Mouse (Mus musculus) heart, embryonic 12.5 days (tissue): ENCODE data around the gene Qrsl1. TPM values are rescaled to one million over a fixed set of nuclear protein-coding genes. Genes with fewer than 3 reads are reported as not detected.

Source experiments
- ATAC-seq: fragments of 200-750 bp; cut with Nextera tagmentation; 2 replicates; pipeline ENCODE4 v1.8.0; 2017; ENCODE audit warnings: moderate TSS enrichment, moderate library complexity; ENCODE audit not compliant: insufficient number of reproducible peaks, low FRiP score
- H3K27ac ChIP-seq: fragments of 300-500 bp; sonication (generic); 2 replicates; pipeline ENCODE4 v1.5.1; 2016; ENCODE audit warnings: mild to moderate bottlenecking, moderate library complexity; ENCODE audit not compliant: poor library complexity, severe bottlenecking
- H3K27me3 ChIP-seq: fragments of 300-500 bp; sonication (generic); replicated peaks from 2 replicates; pipeline ENCODE4 v1.6.1; 2016; ENCODE audit warnings: mild to moderate bottlenecking, moderate library complexity
- H3K36me3 ChIP-seq: fragments of 300-500 bp; sonication (generic); 2 replicates; pipeline ENCODE4 v1.6.1; 2016; ENCODE audit warnings: mild to moderate bottlenecking, moderate library complexity
- H3K4me1 ChIP-seq: fragments of 300-500 bp; sonication (generic); replicated peaks from 2 replicates; pipeline ENCODE4 v1.6.1; 2016; ENCODE audit warnings: mild to moderate bottlenecking
- H3K4me2 ChIP-seq: fragments of 300-500 bp; sonication (generic); 2 replicates; pipeline ENCODE4 v1.6.1; 2016; ENCODE audit warnings: mild to moderate bottlenecking, moderate library complexity
- H3K4me3 ChIP-seq: fragments of 300-500 bp; sonication (generic); 2 replicates; pipeline ENCODE4 v1.5.1; 2016; ENCODE audit warnings: mild to moderate bottlenecking
- H3K9ac ChIP-seq: fragments of 300-500 bp; sonication (generic); 2 replicates; pipeline ENCODE4 v1.6.1; 2016; ENCODE audit warnings: mild to moderate bottlenecking, moderate library complexity
- H3K9me3 ChIP-seq: fragments of 300-500 bp; sonication (generic); replicated peaks from 2 replicates; pipeline ENCODE4 v1.6.1; 2016; ENCODE audit warnings: mild to moderate bottlenecking, moderate library complexity
- WGBS: fragments of 180-500 bp; shearing (Covaris S2); methylation state at CpG from one replicate; pipeline ENCODE4 v1.1.7; 2016; 5-methylcytosine and 5-hydroxymethylcytosine counted together
- polyA plus RNA-seq: library from polyadenylated mRNA; unstranded; fragments of >200 nt; fragmentation: Nextera tagmentation; extraction: Ambion mirVana; gene quantifications from 2 replicates; pipeline ENCODE4 v1.2.1, GENCODE M21; 2016

Gene Qrsl1
- polyA plus RNA-seq, 1 experiment from 2014 or later, result 26.1 TPM

DNA sequence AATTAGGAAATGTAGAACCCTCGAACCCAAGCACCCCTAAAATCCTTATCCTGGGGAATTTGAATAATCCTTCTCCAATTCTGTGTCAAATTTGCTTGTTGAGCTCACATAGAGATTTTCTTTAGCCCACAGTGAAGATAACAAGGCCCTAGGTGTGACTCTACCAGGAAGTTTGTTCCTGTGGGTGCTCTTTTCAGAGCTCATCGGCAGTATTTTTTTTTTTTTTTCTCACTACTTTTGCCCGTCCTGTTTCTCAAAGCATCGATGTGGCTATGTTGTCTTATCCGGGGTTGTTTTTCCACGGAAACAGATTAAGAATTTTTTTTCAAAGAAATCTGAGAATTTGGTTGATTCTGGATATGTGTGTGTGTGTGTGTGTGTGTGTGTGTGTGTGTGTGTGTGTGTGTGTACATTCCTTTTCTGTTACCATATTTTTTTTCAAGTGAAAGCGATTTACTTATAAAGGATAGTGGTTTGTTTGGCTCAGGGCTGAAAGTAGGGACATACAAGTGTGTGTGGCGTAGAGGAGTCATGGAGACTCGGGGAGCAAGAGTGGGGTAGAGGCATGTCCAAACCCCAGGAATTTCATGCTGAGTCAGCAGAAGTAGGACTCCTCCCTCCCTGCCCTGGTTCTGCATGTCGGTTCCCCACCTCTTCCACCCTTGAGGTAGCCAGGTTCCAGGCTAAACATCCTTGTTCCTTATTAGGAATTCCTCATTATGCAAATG lies 73.4 kb downstream of the Qrsl1 start:
- ATAC-seq, result no peak
- Histone ChIP-seq H3K27ac (no peak overlapping the region), H3K4me2 (no peak overlapping the region), H3K36me3 (no peaks in the 10 kb centered on the region), H3K9ac (no peak overlapping the region), H3K4me3 (no peak overlapping the region), H3K9me3 (peaks cover 9% of the 10 kb centered on the region; the same call in 1 of the 2 replicates), H3K27me3 (no peaks in the 10 kb centered on the region), H3K4me1 (peaks cover 19% of the 10 kb centered on the region)
- 91% methylated on average over 10 of the region's 10 CpGs for WGBS

DNA sequence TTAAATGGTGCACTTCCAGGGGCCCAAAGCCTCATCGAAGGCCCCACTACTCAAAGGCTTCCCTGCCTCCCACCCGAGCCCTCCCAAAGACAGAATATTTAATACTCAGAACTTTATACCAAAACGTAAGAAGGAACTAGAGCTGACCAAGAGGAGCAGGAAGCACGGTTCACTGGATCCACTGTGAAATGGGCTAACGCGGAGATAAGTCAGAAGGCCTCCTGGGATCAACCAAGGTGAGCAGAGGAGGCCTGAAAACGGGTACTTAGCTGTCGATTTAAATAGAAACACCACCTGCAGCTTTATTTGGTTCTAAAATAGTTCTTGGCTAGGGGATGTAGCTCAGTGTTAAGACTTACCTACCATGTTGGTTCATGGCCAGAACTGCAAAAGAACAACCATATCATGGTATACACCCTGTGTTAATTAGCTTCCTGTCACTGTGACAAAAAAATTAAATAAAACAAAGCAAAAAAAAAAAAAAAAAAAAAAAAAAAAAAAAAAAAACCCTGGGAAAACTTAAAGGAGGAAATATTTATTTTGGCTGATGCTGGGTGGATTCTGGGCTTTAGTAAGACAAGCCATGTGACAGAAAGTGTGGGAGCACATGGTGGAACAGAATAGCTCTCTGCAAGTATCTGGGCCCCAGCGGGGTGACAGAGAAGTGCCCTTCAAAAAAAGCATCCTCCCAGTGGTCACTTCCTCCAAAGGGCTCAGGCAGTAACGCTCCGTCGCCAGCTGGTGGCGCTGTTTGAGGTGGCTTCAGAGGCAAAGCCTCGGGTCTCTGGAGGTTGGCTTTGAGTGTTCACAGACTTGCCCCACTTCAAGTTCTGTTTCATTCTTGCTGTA lies 74.5 kb downstream of the Qrsl1 start:
- Histone ChIP-seq H3K27ac (no peak overlapping the region), H3K27me3 (no peaks in the 10 kb centered on the region), H3K4me3 (no peak overlapping the region), H3K36me3 (no peaks in the 10 kb centered on the region), H3K4me1 (peaks cover 19% of the 10 kb centered on the region), H3K9ac (no peak overlapping the region), H3K9me3 (peaks cover 9% of the 10 kb centered on the region; the same call in 1 of the 2 replicates), H3K4me2 (no peak overlapping the region)
- no peak for ATAC-seq
- WGBS, result 75% methylated on average over 14 of the region's 14 CpGs

DNA sequence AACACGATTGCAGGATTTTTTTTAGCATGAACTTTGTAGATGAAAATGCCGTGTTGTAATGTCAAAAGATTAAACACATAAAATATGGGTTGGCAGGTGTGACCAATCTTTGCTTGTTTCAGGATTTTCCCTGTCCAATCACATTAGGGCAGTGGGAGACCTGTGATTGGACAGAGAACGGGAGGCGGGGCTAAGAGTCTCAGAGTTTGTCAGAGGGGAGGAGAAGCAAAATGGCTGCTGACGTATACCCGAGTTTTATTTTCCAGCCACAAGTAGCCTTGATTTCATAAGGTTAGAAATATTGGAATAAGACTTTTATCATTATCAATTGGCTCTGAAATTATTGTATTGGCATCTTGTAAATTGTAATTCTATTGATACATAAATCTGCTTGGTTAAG lies 75.8 kb downstream of the Qrsl1 start:
- WGBS, result 86% methylated on average over 6 of the region's 6 CpGs
- no peak overlapping the region for H3K9ac ChIP-seq
- no peak overlapping the region for H3K27ac ChIP-seq
- no peaks in the 10 kb centered on the region for H3K27me3 ChIP-seq
- ATAC-seq, result no peak
- H3K9me3 ChIP-seq, result peaks cover 9% of the 10 kb centered on the region; the same call in 1 of the 2 replicates
- peaks cover 8% of the 10 kb centered on the region for H3K4me1 ChIP-seq
- no peak overlapping the region for H3K4me2 ChIP-seq
- no peak overlapping the region for H3K4me3 ChIP-seq
- H3K36me3 ChIP-seq, result no peaks in the 10 kb centered on the region

DNA sequence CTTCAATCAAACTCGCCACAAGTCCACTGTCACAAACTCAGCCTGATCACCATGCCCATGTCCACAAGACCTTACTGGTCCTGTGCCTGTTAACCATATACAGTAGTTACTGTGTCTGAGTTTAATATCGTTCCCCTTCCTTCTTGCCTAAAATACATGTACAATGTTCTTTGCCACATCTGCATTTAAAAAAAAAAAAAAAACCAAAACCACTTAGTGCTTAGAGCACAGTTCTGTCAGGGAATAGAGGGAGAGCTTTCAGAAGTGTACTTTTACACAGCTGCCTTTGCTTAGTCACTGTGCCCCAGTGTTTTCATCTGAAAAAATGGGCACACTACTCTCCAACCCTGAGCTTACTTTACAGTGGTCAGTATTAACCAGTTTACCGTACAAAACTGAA lies 76.8 kb downstream of the Qrsl1 start:
- Histone ChIP-seq H3K4me2 (no peak overlapping the region), H3K9ac (no peak overlapping the region), H3K36me3 (no peaks in the 10 kb centered on the region), H3K27me3 (no peaks in the 10 kb centered on the region), H3K9me3 (peaks cover 9% of the 10 kb centered on the region; the same call in 1 of the 2 replicates), H3K27ac (no peak overlapping the region), H3K4me1 (no peaks in the 10 kb centered on the region), H3K4me3 (no peak overlapping the region)
- 76% methylated on average over 3 of the region's 3 CpGs for WGBS
- no peak for ATAC-seq

Other genes with a start within 250 kb of the Qrsl1 start
- 31.4 and 31.6 TPM in 2 replicates for gene Rtn4ip1, start 62 bp upstream of the Qrsl1 start, polyA plus RNA-seq
- 0.17 and 0.32 TPM in 2 replicates for gene Crybg1, start 247.1 kb upstream of the Qrsl1 start, polyA plus RNA-seq